Mouse (Mus musculus): ENCODE measurements at regions not wholly inside any gene's neighbourhood (a gene's known extent, or its start where the extent isn't known, plus 50 kb on each side); places are given as distances from the start of the nearest gene placed in this dataset.

GRCm38 (mm10) chr3:127954856-127955255 lies 58.7 kb upstream of the Fam241a start:
- Histone ChIP-seq H3K4me2 (ENCODE audit: low read depth, low read length, poor library complexity, severe bottlenecking) (no peak overlapping the region), H3K27me3 (ENCODE audit: insufficient read depth, low read length) (no peaks in the 10 kb centered on the region), H3K9ac (replicated peaks; ENCODE audit: low read length, poor library complexity, severe bottlenecking) (no peak overlapping the region), H3K36me3 (ENCODE audit: insufficient read depth, low read length) (no peaks in the 10 kb centered on the region), H3K4me1 (ENCODE audit: insufficient read depth, low read length) (no peaks in the 10 kb centered on the region), H3K4me3 (ENCODE audit: low read depth, low read length) (no peak overlapping the region), H3K9me3 (ENCODE audit: low read length) (no peaks in the 10 kb centered on the region), H3K27ac (ENCODE audit: low read depth, low read length) (no peak overlapping the region)
- DNase-seq (ENCODE audit: low spot score) (no peak), ATAC-seq (ENCODE audit: low FRiP score) (no peak)
- WGBS, result 93% methylated on average over 4 of the region's 4 CpGs
- TF ChIP-seq CTCF (IDR thresholded peaks at IDR 0.05), result no peak

- H3K4me1 ChIP-seq (ENCODE audit: insufficient read depth, low read length), result no peaks in the 10 kb centered on the region
- H3K4me2 ChIP-seq (ENCODE audit: low read depth, low read length, poor library complexity, severe bottlenecking), result no peak overlapping the region
- 85% methylated on average over 4 of the region's 4 CpGs for WGBS
- DNase-seq (ENCODE audit: low spot score), result no peak
- no peaks in the 10 kb centered on the region for H3K9me3 ChIP-seq (ENCODE audit: low read length)
- no peaks in the 10 kb centered on the region for H3K27me3 ChIP-seq (ENCODE audit: insufficient read depth, low read length)
- H3K36me3 ChIP-seq (ENCODE audit: insufficient read depth, low read length), result no peaks in the 10 kb centered on the region
- H3K27ac ChIP-seq (ENCODE audit: low read depth, low read length), result no peak overlapping the region
- no peak overlapping the region for H3K9ac ChIP-seq (replicated peaks; ENCODE audit: low read length, poor library complexity, severe bottlenecking)
- no peak for ATAC-seq (ENCODE audit: low FRiP score)
- H3K4me3 ChIP-seq (ENCODE audit: low read depth, low read length), result no peak overlapping the region
- TF ChIP-seq CTCF (IDR thresholded peaks at IDR 0.05), result no peak
Observed at GRCm38 (mm10) chr3:127953610-127954009, 57.5 kb upstream of the Fam241a start.

GRCm38 (mm10) chr3:127948898-127949620 lies 52.9 kb upstream of the Fam241a start:
- TF ChIP-seq CTCF (IDR thresholded peaks at IDR 0.05), result peak; percentile 86
- H3K4me2 ChIP-seq (ENCODE audit: low read depth, low read length, poor library complexity, severe bottlenecking), result no peak overlapping the region
- 41% methylated on average over 6 of the region's 6 CpGs for WGBS

GRCm38 (mm10) chr3:127948326-127948725 lies 52.2 kb upstream of the Fam241a start:
- Histone ChIP-seq H3K4me1 (ENCODE audit: insufficient read depth, low read length) (no peaks in the 10 kb centered on the region), H3K27me3 (ENCODE audit: insufficient read depth, low read length) (no peaks in the 10 kb centered on the region; the same call in 1 of the 2 replicates), H3K4me3 (ENCODE audit: low read depth, low read length) (no peak overlapping the region), H3K9me3 (ENCODE audit: low read length) (no peaks in the 10 kb centered on the region), H3K36me3 (ENCODE audit: insufficient read depth, low read length) (no peaks in the 10 kb centered on the region), H3K4me2 (ENCODE audit: low read depth, low read length, poor library complexity, severe bottlenecking) (no peak overlapping the region), H3K9ac (replicated peaks; ENCODE audit: low read length, poor library complexity, severe bottlenecking) (no peak overlapping the region), H3K27ac (ENCODE audit: low read depth, low read length) (no peak overlapping the region)
- TF ChIP-seq CTCF (IDR thresholded peaks at IDR 0.05), result no peak
- DNase-seq (ENCODE audit: low spot score), result no peak
- 72% methylated on average over 5 of the region's 5 CpGs for WGBS
- ATAC-seq (ENCODE audit: low FRiP score), result no peak

More at GRCm38 (mm10) chr3:127948898-127949620, 52.9 kb upstream of the Fam241a start:
- DNase-seq (ENCODE audit: low spot score) (peak; percentile 92), ATAC-seq (ENCODE audit: low FRiP score) (peak; percentile 65; the same call in 1 of the 2 replicates)
- Histone ChIP-seq H3K9me3 (ENCODE audit: low read length) (no peaks in the 10 kb centered on the region), H3K4me3 (ENCODE audit: low read depth, low read length) (no peak overlapping the region), H3K36me3 (ENCODE audit: insufficient read depth, low read length) (no peaks in the 10 kb centered on the region), H3K4me1 (ENCODE audit: insufficient read depth, low read length) (no peaks in the 10 kb centered on the region), H3K27ac (ENCODE audit: low read depth, low read length) (no peak overlapping the region), H3K9ac (replicated peaks; ENCODE audit: low read length, poor library complexity, severe bottlenecking) (no peak overlapping the region), H3K27me3 (ENCODE audit: insufficient read depth, low read length) (no peaks in the 10 kb centered on the region; the same call in 1 of the 2 replicates)
